Mouse (Mus musculus): ENCODE measurements around the gene Dnmt3a. TPM values are rescaled to one million over a fixed set of nuclear protein-coding genes. Genes with fewer than 3 reads are reported as not detected.

Gene Dnmt3a
- polyA plus RNA-seq, 1 experiment from 2014 or later: 53.8 TPM

- 81% methylated on average over 2 of the region's 2 CpGs for WGBS
- H3K4me3 ChIP-seq (ENCODE audit: low read length): no peak overlapping the region
- H3K9me3 ChIP-seq (ENCODE audit: control insufficient read depth, low read length): no peaks in the 10 kb centered on the region
- H3K27ac ChIP-seq (ENCODE audit: low read length): no peak overlapping the region
- no peaks in the 10 kb centered on the region for H3K27me3 ChIP-seq (replicated peaks; ENCODE audit: control insufficient read depth, insufficient read depth, low read length)
- no peak overlapping the region for H3K9ac ChIP-seq (ENCODE audit: low read depth, low read length)
- no peak overlapping the region for H3K4me2 ChIP-seq (ENCODE audit: low read depth, low read length)
- H3K4me1 ChIP-seq (ENCODE audit: control insufficient read depth, insufficient read depth, low read length): peaks cover 3% of the 10 kb centered on the region; the same call in 1 of the 2 replicates
- no peak for ATAC-seq
- H3K36me3 ChIP-seq (ENCODE audit: control insufficient read depth, insufficient read depth, low read length): no peaks in the 10 kb centered on the region
These were observed 35.3 kb upstream of the Dnmt3a start for GRCm38 (mm10) chr12:3770546-3770945.

- Histone ChIP-seq H3K4me3 (ENCODE audit: low read length) (no peak overlapping the region), H3K27ac (ENCODE audit: low read length) (no peak overlapping the region), H3K36me3 (ENCODE audit: control insufficient read depth, insufficient read depth, low read length) (no peaks in the 10 kb centered on the region), H3K4me1 (ENCODE audit: control insufficient read depth, insufficient read depth, low read length) (peaks cover 7% of the 10 kb centered on the region; the same call in 1 of the 2 replicates), H3K9me3 (ENCODE audit: control insufficient read depth, low read length) (no peaks in the 10 kb centered on the region), H3K9ac (ENCODE audit: low read depth, low read length) (no peak overlapping the region), H3K4me2 (ENCODE audit: low read depth, low read length) (no peak overlapping the region), H3K27me3 (replicated peaks; ENCODE audit: control insufficient read depth, insufficient read depth, low read length) (no peaks in the 10 kb centered on the region)
- 81% methylated on average over 2 of the region's 2 CpGs for WGBS
- ATAC-seq: no peak
These were observed 34.7 kb upstream of the Dnmt3a start for GRCm38 (mm10) chr12:3771080-3771479.

- no peak for ATAC-seq
These were observed 32.2 kb upstream of the Dnmt3a start for GRCm38 (mm10) chr12:3773643-3774042.

GRCm38 (mm10) chr12:3776015-3776414 lies 29.8 kb upstream of the Dnmt3a start:
- peak; percentile 19; the same call in 1 of the 2 replicates for ATAC-seq
- H3K4me1 ChIP-seq (ENCODE audit: control insufficient read depth, insufficient read depth, low read length): peaks cover 38% of the 10 kb centered on the region
- H3K4me3 ChIP-seq (ENCODE audit: low read length): no peak overlapping the region
- H3K27ac ChIP-seq (ENCODE audit: low read length): 0 out of 2 replicates have a peak overlapping the region, but pooled peaks have one; percentile 47
- H3K27me3 ChIP-seq (replicated peaks; ENCODE audit: control insufficient read depth, insufficient read depth, low read length): no peaks in the 10 kb centered on the region
- H3K4me2 ChIP-seq (ENCODE audit: low read depth, low read length): no peak overlapping the region
- WGBS: 84% methylated on average over 2 of the region's 2 CpGs
- no peak overlapping the region for H3K9ac ChIP-seq (ENCODE audit: low read depth, low read length)
- H3K36me3 ChIP-seq (ENCODE audit: control insufficient read depth, insufficient read depth, low read length): no peaks in the 10 kb centered on the region
- no peaks in the 10 kb centered on the region for H3K9me3 ChIP-seq (ENCODE audit: control insufficient read depth, low read length)

More at GRCm38 (mm10) chr12:3773643-3774042, 32.2 kb upstream of the Dnmt3a start:
- H3K9me3 ChIP-seq (ENCODE audit: control insufficient read depth, low read length): no peaks in the 10 kb centered on the region
- H3K9ac ChIP-seq (ENCODE audit: low read depth, low read length): no peak overlapping the region
- peaks cover 21% of the 10 kb centered on the region for H3K4me1 ChIP-seq (ENCODE audit: control insufficient read depth, insufficient read depth, low read length)
- H3K36me3 ChIP-seq (ENCODE audit: control insufficient read depth, insufficient read depth, low read length): no peaks in the 10 kb centered on the region
- no peaks in the 10 kb centered on the region for H3K27me3 ChIP-seq (replicated peaks; ENCODE audit: control insufficient read depth, insufficient read depth, low read length)
- no peak overlapping the region for H3K4me2 ChIP-seq (ENCODE audit: low read depth, low read length)
- H3K4me3 ChIP-seq (ENCODE audit: low read length): no peak overlapping the region
- no peak overlapping the region for H3K27ac ChIP-seq (ENCODE audit: low read length)
- 86% methylated on average over 3 of the region's 3 CpGs for WGBS

GRCm38 (mm10) chr12:3777682-3778081 lies 28.1 kb upstream of the Dnmt3a start:
- H3K4me2 ChIP-seq (ENCODE audit: low read depth, low read length): no peak overlapping the region
- no peaks in the 10 kb centered on the region for H3K27me3 ChIP-seq (replicated peaks; ENCODE audit: control insufficient read depth, insufficient read depth, low read length)
- 0 out of 2 replicates have a peak overlapping the region, but pooled peaks have one; percentile 29 for H3K27ac ChIP-seq (ENCODE audit: low read length)
- no peaks in the 10 kb centered on the region for H3K36me3 ChIP-seq (ENCODE audit: control insufficient read depth, insufficient read depth, low read length)
- 72% methylated on average over 5 of the region's 5 CpGs for WGBS
- no peak overlapping the region for H3K4me3 ChIP-seq (ENCODE audit: low read length)
- H3K4me1 ChIP-seq (ENCODE audit: control insufficient read depth, insufficient read depth, low read length): peaks cover 52% of the 10 kb centered on the region
- no peak overlapping the region for H3K9ac ChIP-seq (ENCODE audit: low read depth, low read length)
- no peaks in the 10 kb centered on the region for H3K9me3 ChIP-seq (ENCODE audit: control insufficient read depth, low read length)
- ATAC-seq: no peak

GRCm38 (mm10) chr12:3778286-3778685 lies 27.5 kb upstream of the Dnmt3a start:
- Histone ChIP-seq H3K27ac (ENCODE audit: low read length) (0 out of 2 replicates have a peak overlapping the region, but pooled peaks have one; percentile 10), H3K27me3 (replicated peaks; ENCODE audit: control insufficient read depth, insufficient read depth, low read length) (no peaks in the 10 kb centered on the region), H3K4me3 (ENCODE audit: low read length) (no peak overlapping the region), H3K4me1 (ENCODE audit: control insufficient read depth, insufficient read depth, low read length) (peaks cover 58% of the 10 kb centered on the region), H3K4me2 (ENCODE audit: low read depth, low read length) (no peak overlapping the region), H3K36me3 (ENCODE audit: control insufficient read depth, insufficient read depth, low read length) (no peaks in the 10 kb centered on the region), H3K9ac (ENCODE audit: low read depth, low read length) (no peak overlapping the region), H3K9me3 (ENCODE audit: control insufficient read depth, low read length) (no peaks in the 10 kb centered on the region)
- no peak for ATAC-seq
- 85% methylated on average over 6 of the region's 6 CpGs for WGBS

- Histone ChIP-seq H3K4me3 (ENCODE audit: low read length) (no peak overlapping the region), H3K9ac (ENCODE audit: low read depth, low read length) (no peak overlapping the region), H3K9me3 (ENCODE audit: control insufficient read depth, low read length) (no peaks in the 10 kb centered on the region), H3K27ac (ENCODE audit: low read length) (peak overlapping the region; percentile 98; the same call in 1 of the 2 replicates), H3K36me3 (ENCODE audit: control insufficient read depth, insufficient read depth, low read length) (no peaks in the 10 kb centered on the region), H3K27me3 (replicated peaks; ENCODE audit: control insufficient read depth, insufficient read depth, low read length) (no peaks in the 10 kb centered on the region), H3K4me1 (ENCODE audit: control insufficient read depth, insufficient read depth, low read length) (peaks cover 69% of the 10 kb centered on the region), H3K4me2 (ENCODE audit: low read depth, low read length) (no peak overlapping the region)
- 41% methylated on average over 2 of the region's 2 CpGs for WGBS
- no peak for ATAC-seq
These were observed 26.2 kb upstream of the Dnmt3a start for GRCm38 (mm10) chr12:3779639-3780038.

GRCm38 (mm10) chr12:3780405-3780891 lies 25.4 kb upstream of the Dnmt3a start:
- peak overlapping the region; percentile 31 for H3K9ac ChIP-seq (ENCODE audit: low read depth, low read length)
- 8% methylated on average over 8 of the region's 8 CpGs for WGBS

GRCm38 (mm10) chr12:3780931-3781471 lies 24.8 kb upstream of the Dnmt3a start:
- Histone ChIP-seq H3K36me3 (ENCODE audit: control insufficient read depth, insufficient read depth, low read length) (no peaks in the 10 kb centered on the region), H3K4me2 (ENCODE audit: low read depth, low read length) (peak overlapping the region; percentile 29), H3K9me3 (ENCODE audit: control insufficient read depth, low read length) (no peaks in the 10 kb centered on the region), H3K4me3 (ENCODE audit: low read length) (no peak overlapping the region), H3K27me3 (replicated peaks; ENCODE audit: control insufficient read depth, insufficient read depth, low read length) (no peaks in the 10 kb centered on the region), H3K9ac (ENCODE audit: low read depth, low read length) (peak overlapping the region; percentile 31; the same call in 1 of the 2 replicates), H3K27ac (ENCODE audit: low read length) (peak overlapping the region; percentile 98), H3K4me1 (ENCODE audit: control insufficient read depth, insufficient read depth, low read length) (peaks cover 76% of the 10 kb centered on the region)
- ATAC-seq: peak; percentile 65
- 17% methylated on average over 7 of the region's 7 CpGs for WGBS

More at GRCm38 (mm10) chr12:3780405-3780891, 25.4 kb upstream of the Dnmt3a start:
- Histone ChIP-seq H3K4me3 (ENCODE audit: low read length) (no peak overlapping the region), H3K27ac (ENCODE audit: low read length) (peak overlapping the region; percentile 98), H3K9me3 (ENCODE audit: control insufficient read depth, low read length) (no peaks in the 10 kb centered on the region), H3K4me1 (ENCODE audit: control insufficient read depth, insufficient read depth, low read length) (peaks cover 76% of the 10 kb centered on the region), H3K4me2 (ENCODE audit: low read depth, low read length) (peak overlapping the region; percentile 29; the same call in 1 of the 2 replicates), H3K36me3 (ENCODE audit: control insufficient read depth, insufficient read depth, low read length) (no peaks in the 10 kb centered on the region), H3K27me3 (replicated peaks; ENCODE audit: control insufficient read depth, insufficient read depth, low read length) (no peaks in the 10 kb centered on the region)
- ATAC-seq: peak; percentile 51
